Mouse (Mus musculus): Measurements from ENCODE around the gene Sec24a.

The Sec24a gene

DNA sequence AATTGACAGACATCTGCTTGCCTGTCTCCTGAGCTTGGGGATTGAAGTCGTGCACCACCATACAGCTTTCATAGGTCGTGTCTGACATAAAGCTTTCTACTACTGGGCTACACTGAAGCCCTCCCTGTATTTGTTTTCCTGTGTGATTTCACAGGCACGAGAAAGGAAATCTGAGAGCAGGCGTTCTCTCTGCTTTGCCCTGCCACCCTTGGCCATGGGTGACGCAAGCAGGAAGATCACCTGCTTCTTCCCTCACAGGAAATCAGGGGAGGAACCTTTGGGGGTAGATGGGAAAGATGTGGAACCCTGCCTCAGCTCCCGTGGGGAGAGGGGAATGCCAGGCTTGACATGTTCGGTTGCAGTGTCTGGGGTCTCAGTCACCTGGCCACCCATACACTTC is 105.1 kb downstream of the Sec24a start:
- in situ Hi-C loops (cut with MboI; ENCODE audit: low pct_unique_long_range_greater_than_20kb in 1 of 2, low sequenced_read_pairs in 2 of 2, unreplicated experiment in 1 of 2): no loop called here

DNA sequence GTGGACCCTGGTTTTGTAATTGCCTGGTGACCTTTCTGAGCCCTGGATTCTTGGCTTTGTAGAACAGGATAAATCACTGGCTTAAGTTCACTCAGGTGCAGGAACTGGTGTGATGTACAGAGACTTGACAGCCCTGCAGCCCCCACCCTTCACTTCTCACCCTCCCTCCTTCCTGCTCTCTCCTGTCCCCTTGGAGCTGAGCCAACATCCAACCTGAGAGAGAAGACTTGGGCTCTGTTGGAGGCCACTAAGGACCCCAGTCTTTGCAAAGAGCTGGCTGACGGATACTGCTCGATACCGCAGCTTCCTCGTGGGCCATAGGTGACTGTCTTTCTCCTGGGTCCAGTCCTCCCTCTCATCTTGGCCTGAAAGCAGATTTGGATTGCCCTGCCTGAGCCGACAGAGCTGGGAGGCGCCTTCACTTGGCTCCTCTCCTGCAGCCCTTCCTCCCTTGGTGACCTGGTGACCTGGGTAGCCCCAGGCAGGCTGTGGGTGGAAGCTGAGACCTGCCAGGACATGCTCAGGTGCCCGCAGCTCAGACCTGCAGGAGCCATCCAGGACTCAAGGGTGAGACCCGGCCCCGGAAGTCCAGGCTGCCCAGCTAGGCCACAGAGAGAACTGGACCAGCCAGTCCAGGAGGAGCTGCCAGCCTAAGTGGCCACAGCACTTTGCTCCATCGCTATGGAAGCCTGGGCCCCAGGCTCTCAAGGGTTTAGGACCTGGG is 106.5 kb downstream of the Sec24a start:
- in situ Hi-C loops (cut with MboI; ENCODE audit: low pct_unique_long_range_greater_than_20kb in 1 of 2, low sequenced_read_pairs in 2 of 2, unreplicated experiment in 1 of 2): no loop called here

- in situ Hi-C loops (cut with MboI; ENCODE audit: low pct_unique_long_range_greater_than_20kb in 1 of 2, low sequenced_read_pairs in 2 of 2, unreplicated experiment in 1 of 2): loop anchor here in 1 of 2 experiments (5.0 kb wide), 1 partner anchor 38 kb away; the partner anchor contains the start of gene Nhp2
These were observed 108.5 kb downstream of the Sec24a start for GRCm38 (mm10) chr11:51654891-51655290.

- in situ Hi-C loops (cut with MboI; ENCODE audit: low pct_unique_long_range_greater_than_20kb in 1 of 2, low sequenced_read_pairs in 2 of 2, unreplicated experiment in 1 of 2): loop anchor here in 1 of 2 experiments (5.0 kb wide), 1 partner anchor 36 kb away; the partner anchor contains the start of gene Nhp2
These were observed 109.7 kb downstream of the Sec24a start for GRCm38 (mm10) chr11:51653736-51654135.

DNA sequence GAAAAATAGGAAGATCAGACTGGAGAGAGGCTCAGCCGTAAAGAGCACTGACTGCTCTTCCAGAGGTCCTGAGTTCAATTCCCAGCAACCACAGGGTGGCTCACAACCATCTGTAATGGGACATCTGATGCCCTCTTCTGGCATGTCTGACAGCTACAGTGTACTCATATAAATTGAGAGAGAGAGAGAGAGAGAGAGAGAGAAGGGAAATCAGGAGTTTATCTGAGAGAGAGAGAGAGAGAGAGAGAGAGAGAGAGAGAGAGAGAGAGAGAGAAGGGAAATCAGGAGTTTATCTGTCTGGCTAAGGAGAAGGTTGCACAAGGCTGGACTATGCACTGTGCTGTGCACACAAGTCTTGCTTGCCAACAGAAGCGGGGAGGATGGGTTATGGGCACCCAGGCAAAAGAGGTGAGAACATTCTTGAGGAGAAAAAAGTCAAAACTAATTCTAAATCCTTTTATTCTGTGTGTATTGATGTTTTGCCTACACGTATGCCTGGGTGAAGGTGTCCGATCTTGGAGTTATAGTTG is 110.5 kb downstream of the Sec24a start:
- in situ Hi-C loops (cut with MboI; ENCODE audit: low pct_unique_long_range_greater_than_20kb in 1 of 2, low sequenced_read_pairs in 2 of 2, unreplicated experiment in 1 of 2): loop anchor here in 1 of 2 experiments (5.0 kb wide), 1 partner anchor 36 kb away; the partner anchor contains the start of gene Nhp2

DNA sequence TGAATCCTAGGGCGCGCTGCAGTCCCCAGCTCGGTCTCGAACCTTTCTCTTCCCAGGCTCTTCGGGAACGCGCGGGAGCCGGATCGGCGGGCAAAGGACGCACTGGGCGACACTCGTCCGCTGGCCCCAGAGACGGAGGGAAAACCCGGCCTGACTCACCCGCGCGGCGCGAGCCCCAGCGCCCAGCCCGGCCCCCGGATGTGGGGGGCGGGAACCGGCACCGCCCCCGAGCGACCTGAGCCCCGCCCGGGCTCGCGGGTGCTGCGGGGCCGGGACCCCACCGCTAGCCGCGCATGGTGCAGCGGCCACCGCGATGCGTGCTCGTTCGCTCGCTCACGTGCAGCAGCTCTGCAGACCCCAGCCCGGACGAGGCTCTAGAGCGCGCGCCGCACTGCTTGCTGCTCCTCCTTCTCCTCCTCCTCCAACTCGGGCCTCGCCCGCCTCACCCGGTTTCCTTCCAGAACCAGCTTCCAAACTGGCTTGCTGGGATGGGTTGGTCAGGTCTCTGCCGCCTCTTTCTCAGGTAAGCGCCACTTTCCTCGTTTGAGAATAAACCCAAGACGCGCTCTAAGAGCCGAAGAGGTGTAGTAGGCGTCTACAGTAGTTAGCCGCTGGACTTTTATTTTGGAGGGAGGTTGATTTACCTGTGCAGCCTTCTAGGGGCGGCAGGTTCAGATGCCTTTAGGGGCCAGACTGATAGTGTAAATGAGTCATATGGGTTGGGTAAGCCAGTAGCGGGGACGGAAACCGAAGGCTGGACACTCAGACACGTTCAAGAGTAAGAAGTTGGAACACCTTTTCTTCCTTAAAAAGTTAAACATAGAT is 112.5 kb downstream of the Sec24a start, which contains the start of the genes N4bp3 and D930048N14Rik:
TSS of gene N4bp3 (minus strand) at position 152 of the 825 bp plus-strand sequence.
TSS of gene D930048N14Rik (plus strand) at position 264 of the 825 bp plus-strand sequence.
- in situ Hi-C loops (cut with MboI; ENCODE audit: low pct_unique_long_range_greater_than_20kb in 1 of 2, low sequenced_read_pairs in 2 of 2, unreplicated experiment in 1 of 2): loop anchor here in 1 of 2 experiments (5.0 kb wide), 1 partner anchor 34 kb away; the partner anchor contains the start of gene Nhp2

- in situ Hi-C loops (cut with MboI; ENCODE audit: low pct_unique_long_range_greater_than_20kb in 1 of 2, low sequenced_read_pairs in 2 of 2, unreplicated experiment in 1 of 2): loop anchor here in 1 of 2 experiments (5.0 kb wide), 1 partner anchor 33 kb away; the partner anchor contains the start of gene Nhp2
These were observed 113.2 kb downstream of the Sec24a start for GRCm38 (mm10) chr11:51650261-51650660.

- in situ Hi-C loops (cut with MboI; ENCODE audit: low pct_unique_long_range_greater_than_20kb in 1 of 2, low sequenced_read_pairs in 2 of 2, unreplicated experiment in 1 of 2): loop anchor here in 1 of 2 experiments (5.0 kb wide), 1 partner anchor 33 kb away; the partner anchor contains the start of gene Nhp2
These were observed 113.6 kb downstream of the Sec24a start for GRCm38 (mm10) chr11:51649889-51650199.

- in situ Hi-C loops (cut with MboI; ENCODE audit: low pct_unique_long_range_greater_than_20kb in 1 of 2, low sequenced_read_pairs in 2 of 2, unreplicated experiment in 1 of 2): no loop called here
These were observed 114.1 kb downstream of the Sec24a start for GRCm38 (mm10) chr11:51649111-51649888.

DNA sequence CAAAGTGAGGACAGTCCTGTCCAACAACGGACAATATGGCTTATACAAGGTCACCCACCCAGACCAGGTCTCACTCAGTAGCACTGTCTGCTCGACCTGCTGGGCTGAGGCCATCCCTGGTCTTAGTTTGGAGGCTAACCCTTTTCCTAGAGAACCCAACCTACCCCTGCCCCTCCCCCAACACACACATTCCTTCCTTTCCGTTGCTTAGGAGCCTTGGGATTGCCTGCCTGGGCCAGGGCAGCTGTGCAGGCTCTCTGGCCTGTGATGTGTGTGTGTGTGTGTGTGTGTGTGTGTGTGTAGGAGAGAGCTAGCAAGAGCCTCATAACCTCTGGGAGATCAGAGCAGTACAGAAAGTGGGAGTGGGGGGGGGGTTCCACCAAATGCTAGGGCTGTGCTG is 114.9 kb downstream of the Sec24a start:
- in situ Hi-C loops (cut with MboI; ENCODE audit: low pct_unique_long_range_greater_than_20kb in 1 of 2, low sequenced_read_pairs in 2 of 2, unreplicated experiment in 1 of 2): no loop called here

DNA sequence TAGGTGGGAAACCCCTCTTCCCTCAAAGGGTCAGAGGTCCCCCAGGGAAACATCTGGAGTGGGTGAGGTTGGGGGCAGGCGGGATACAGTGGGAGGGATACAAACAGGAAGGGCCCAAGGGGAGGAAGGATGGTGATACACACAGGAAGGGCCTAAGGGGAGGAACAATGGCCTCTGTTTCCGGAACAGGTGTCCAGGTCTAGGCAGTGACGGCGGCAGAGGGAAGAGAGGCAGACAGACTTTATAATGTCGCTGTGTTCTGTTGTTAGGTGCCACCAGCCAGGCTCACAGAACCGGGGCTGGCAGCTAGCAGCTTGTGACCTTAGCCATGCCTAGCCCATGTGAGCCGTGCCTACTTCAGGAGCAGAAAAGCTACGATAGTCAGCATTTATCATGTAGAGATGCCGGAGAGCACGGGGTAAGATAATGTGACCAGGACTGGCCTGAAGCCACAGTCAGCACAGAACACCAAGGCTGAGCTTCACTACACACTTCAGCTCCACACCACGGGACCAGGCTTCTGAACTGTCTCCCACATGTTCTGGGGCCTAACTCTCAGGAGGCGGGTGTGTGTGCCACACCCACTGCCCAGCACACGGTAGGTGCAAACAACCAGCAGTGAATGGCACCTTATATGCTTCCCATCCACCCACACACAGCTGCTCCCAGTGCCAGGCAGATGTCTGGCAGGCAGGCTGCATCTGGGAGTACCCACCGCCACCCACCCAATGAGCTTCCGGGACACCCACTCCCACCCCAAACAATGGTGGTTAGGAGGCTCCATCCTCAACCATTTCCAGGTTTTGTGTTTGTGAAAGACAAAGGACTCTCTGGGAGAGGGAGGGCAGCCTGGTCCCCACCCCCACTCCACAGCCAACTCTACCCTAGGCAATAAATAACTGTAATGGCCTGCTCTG is 116.4 kb downstream of the Sec24a start:
- in situ Hi-C loops (cut with MboI; ENCODE audit: low pct_unique_long_range_greater_than_20kb in 1 of 2, low sequenced_read_pairs in 2 of 2, unreplicated experiment in 1 of 2): no loop called here

GRCm38 (mm10) chr11:51646245-51646644 is 117.2 kb downstream of the Sec24a start:
- in situ Hi-C loops (cut with MboI; ENCODE audit: low pct_unique_long_range_greater_than_20kb in 1 of 2, low sequenced_read_pairs in 2 of 2, unreplicated experiment in 1 of 2): no loop called here

DNA sequence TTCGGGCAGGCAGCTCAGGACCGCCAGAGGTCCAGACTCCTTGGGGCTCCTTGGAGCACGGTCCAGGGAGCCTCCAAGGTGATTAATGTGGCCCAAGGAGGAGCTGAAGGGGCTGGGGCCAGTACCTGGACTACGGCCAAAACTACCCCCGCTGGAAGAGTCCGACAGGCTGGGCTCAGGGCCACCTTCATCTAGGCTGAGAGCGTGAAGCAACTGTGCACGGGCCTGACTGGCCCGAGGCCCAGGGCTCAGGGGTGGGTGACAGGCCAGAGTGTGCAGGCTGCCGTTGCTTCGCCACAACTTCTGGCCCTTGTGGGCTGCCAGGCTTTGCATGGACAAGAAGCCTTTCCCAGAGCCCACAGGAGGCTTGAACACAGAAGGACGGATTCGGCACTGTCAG is 118.1 kb downstream of the Sec24a start:
- in situ Hi-C loops (cut with MboI; ENCODE audit: low pct_unique_long_range_greater_than_20kb in 1 of 2, low sequenced_read_pairs in 2 of 2, unreplicated experiment in 1 of 2): no loop called here

GRCm38 (mm10) chr11:51644217-51644616 is 119.2 kb downstream of the Sec24a start:
- in situ Hi-C loops (cut with MboI; ENCODE audit: low pct_unique_long_range_greater_than_20kb in 1 of 2, low sequenced_read_pairs in 2 of 2, unreplicated experiment in 1 of 2): no loop called here

DNA sequence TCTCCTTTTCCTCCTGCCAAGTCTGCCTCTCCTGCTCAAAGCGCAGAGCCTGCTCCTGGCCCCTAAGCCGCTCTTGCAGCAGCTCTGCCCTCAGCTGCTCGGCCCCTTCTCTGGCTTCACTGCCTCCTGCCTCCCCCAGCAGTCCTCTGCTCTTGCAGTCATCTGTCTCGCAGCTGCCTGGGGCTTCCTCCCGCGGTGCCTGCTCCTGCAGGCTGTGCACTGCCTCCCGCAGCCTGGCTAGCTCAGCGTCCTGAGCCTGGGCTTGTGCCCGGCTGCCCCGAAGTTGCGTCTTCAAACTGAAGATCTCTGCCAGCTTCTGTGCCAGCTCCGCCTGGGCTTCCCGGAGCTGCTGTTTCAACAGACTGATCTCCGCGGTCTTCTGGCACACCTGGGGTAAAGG is 119.7 kb downstream of the Sec24a start:
- in situ Hi-C loops (cut with MboI; ENCODE audit: low pct_unique_long_range_greater_than_20kb in 1 of 2, low sequenced_read_pairs in 2 of 2, unreplicated experiment in 1 of 2): no loop called here

DNA sequence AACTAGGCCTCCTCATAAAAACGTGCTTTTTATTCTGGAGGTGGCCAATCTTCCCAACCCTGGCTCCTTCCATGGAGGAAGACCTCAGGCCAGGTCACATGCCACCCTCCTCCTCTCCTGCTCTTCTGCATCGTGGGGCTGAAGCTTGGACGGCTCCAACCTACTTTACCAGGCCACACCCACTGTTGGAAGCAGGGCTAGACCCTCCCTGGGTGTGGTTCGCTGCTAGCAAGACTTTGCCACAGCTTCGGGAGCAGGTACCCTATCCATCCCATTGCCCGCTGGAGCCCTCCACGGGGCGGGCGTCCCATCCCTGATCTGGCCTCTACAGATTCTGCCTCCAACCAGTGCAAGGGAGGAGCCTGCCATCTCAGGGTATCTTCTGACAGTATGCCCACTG is 120.2 kb downstream of the Sec24a start:
- in situ Hi-C loops (cut with MboI; ENCODE audit: low pct_unique_long_range_greater_than_20kb in 1 of 2, low sequenced_read_pairs in 2 of 2, unreplicated experiment in 1 of 2): no loop called here
